Mouse (Mus musculus) liver, embryonic 14.5 days (tissue): Measurements from ENCODE around the gene Fam83d.

Source experiments
- CTCF ChIP-seq: IDR thresholded peaks from 2 replicates; pipeline ENCODE4 v1.5.1; 2016; ENCODE audit warnings: antibody characterized with exemption, low read depth, control low read depth
- EP300 ChIP-seq: IDR thresholded peaks from 2 replicates; pipeline ENCODE4 v1.6.1; 2016; ENCODE audit warnings: antibody characterized with exemption, low read depth

DNA sequence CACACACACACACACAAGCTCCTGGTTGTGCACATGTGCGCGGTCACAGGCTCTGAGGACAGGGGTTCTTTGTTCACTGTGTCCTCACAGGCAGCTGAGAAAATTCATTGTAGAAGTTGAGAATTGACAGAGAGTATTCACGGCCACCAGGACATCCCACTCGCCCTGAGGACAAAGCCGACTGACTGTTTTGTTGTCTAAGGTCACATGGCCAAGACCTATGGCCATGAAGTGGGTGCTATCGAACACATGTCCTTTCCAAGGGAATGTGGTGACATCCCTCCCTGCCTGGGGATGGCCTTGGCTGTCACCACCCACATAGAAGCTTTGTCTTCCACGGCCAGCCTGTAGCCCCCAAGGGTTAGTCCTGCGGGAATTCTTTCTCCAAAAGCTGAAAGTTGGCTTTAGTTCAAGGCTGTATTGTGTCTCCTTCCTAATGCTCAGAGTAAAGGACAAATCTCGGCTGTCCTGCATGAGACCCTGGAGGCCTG is 26.8 kb upstream of the Fam83d start:
- TF ChIP-seq EP300: no peak
- no peak for TF ChIP-seq CTCF
